Mouse (Mus musculus) olfactory bulb, adult 2 months (tissue): ENCODE results near the gene Car14.

Experiments used
- CTCF ChIP-seq: fragments of 200-500 bp; IDR thresholded peaks from 2 replicates; pipeline ENCODE4 v1.5.1; 2012; ENCODE audit warnings: low read depth, mild to moderate bottlenecking, low read length, moderate library complexity; ENCODE audit not compliant: insufficient read depth
- POLR2A ChIP-seq: fragments of 200-500 bp; IDR thresholded peaks from 2 replicates; pipeline ENCODE4 v1.6.1; 2012; ENCODE audit warnings: mild to moderate bottlenecking, low read depth, low read length, moderate library complexity; ENCODE audit not compliant: insufficient read depth

DNA sequence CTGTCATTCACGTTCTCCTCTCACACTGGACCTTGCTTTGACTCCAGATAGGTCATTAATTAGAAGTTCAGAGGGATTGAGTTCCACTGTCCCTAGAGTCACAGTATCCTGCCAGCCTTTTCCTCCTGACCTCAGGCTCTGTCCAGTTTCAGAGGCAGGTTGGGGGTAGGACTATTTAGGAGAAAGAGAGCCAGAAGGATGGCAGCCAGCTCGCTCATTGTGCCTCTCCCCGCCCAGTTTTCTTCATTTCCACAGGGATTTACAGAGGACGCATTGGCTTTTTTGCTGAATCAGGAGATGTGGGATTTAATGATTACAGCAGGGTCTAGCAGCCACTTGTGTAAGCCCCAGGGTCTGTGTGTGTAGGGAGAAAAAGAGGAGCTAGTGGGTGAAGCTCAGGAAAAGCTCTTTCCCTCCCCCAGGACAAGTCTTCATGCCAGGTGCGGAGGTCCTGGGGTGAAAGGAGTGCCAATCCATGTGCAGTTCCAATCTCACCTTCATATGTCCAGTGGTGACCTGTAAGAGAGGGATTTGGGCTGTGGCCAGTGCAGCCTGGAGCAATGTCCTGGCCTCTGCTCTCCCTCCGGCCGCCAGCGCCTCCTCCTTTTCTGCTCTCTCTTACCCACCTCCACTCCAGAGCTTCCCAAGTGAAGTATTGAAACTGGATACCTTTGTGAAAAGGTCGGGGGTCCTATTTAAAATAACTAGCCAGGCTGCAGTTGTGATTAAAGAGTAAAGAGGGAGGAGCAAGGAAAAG lies 2.7 kb downstream of the Car14 start:
- no peak for TF ChIP-seq CTCF
- no peak for TF ChIP-seq POLR2A
